Mouse (Mus musculus): ENCODE results near the gene Hacd2.

Hacd2 gene

GRCm38 (mm10) chr16:35130172-35130571 is 107.9 kb downstream of the Hacd2 start:
- no peak for DNase-seq

GRCm38 (mm10) chr16:35139416-35139815 is 117.2 kb downstream of the Hacd2 start:
- DNase-seq: no peak

GRCm38 (mm10) chr16:35139873-35140619 is 117.8 kb downstream of the Hacd2 start:
- DNase-seq: no peak

- DNase-seq: no peak
These were observed 118.4 kb downstream of the Hacd2 start for GRCm38 (mm10) chr16:35140620-35140975.

GRCm38 (mm10) chr16:35141839-35142238 is 119.6 kb downstream of the Hacd2 start:
- no peak for DNase-seq

DNA sequence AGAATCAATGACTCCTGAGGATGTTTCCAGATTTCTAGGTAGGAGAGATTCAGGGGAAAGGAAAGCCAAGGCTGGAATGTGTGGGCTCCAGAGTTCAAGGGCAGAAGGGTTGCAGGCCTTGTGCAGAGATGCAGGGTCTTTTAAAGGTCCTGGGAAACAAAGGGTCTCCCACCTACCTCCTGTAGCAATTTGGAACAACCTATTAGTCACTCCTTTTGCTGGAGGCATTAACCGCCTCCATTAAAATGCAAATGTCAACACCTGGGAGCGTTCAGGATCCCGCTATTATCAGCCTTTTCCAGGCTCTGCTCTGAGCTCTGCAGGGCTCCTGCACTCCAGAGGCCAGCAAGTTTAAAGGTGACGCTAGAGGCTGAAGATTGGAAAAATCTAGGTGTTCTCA is 123.9 kb downstream of the Hacd2 start:
- DNase-seq: no peak

DNA sequence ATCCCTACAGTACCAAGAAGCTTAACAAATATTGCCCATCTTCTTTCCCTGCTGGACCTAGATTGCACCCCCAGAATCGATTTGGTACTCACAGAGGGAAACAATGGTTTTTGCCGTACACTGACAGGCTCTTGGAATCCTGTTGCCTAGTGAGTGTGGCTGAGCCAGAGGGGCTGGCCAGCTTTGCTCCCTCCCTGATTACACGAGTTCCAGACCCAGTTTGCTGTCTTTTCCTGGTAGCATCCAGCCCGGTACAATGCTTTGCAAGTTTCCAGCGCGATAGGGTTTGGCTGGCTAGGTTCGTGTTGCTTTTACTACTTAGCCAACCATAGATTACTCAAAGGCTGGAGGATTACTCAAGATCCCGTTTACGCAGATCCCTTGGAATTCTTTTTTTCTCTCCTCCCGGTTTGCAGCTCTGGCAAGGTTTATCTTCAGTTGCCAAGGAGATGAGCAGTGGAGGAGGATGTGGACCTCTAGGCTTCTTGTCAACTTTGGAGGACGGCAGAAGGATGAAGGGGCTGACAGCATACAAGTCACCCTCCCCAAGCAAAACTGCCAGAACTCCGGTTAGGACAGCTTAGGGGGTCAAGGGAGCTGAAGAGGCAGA is 131.0 kb downstream of the Hacd2 start:
- no peak for DNase-seq

DNA sequence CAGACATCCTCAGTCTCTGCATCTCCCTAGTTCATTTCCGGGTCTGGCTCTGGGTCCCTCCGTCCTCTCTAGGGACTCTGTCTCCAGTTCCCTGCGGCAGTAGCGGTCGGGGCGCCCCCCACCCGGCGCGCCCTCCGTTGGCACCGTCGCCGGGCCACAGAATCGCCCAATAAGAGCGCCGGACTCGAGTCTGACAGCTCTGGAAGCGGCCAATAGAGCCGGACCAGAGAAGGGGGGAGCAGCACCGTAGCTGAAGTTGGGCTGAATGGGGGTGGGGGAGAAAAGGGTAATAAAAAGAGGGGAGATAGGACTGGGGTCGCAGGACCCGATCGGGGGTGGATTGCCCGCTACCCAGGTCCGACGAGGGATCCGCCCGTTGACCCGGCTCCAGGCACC is 132.0 kb downstream of the Hacd2 start:
- DNase-seq: peak; percentile 70

- peak; percentile 51 for DNase-seq
These were observed 132.6 kb downstream of the Hacd2 start, which contains the start of gene Adcy5 for GRCm38 (mm10) chr16:35154641-35155390. TSS of gene Adcy5 (plus strand) at chr16:35154877.

GRCm38 (mm10) chr16:35155391-35156305 is 133.4 kb downstream of the Hacd2 start:
- peak; percentile 52 for DNase-seq

GRCm38 (mm10) chr16:35156306-35156695 is 134.1 kb downstream of the Hacd2 start:
- DNase-seq: peak; percentile 50

- DNase-seq: no peak
These were observed 134.6 kb downstream of the Hacd2 start for GRCm38 (mm10) chr16:35156832-35157231.
